Mouse (Mus musculus): ENCODE measurements around the gene Sema6d.

Gene Sema6d

DNA sequence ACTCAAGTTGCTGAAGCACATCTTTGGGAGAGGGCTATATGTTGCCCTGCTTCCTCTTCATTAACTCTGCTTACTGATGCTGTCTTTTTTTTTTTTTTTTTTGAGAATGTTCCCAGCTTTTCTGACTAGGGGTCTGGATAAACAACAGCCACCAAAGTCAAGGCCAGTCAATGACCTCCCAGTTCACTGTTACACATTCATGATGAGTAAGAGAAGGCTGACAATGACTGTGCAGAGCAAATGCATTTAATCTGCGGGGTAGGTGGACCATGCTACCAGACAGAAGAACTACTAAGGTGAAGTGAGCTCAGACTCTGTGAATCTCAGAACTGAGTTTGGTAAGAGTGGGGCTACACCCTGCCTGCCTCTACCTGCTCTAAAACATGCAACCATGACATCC, 396.0 kb downstream of the Sema6d start:
- DNase-seq: no peak

DNA sequence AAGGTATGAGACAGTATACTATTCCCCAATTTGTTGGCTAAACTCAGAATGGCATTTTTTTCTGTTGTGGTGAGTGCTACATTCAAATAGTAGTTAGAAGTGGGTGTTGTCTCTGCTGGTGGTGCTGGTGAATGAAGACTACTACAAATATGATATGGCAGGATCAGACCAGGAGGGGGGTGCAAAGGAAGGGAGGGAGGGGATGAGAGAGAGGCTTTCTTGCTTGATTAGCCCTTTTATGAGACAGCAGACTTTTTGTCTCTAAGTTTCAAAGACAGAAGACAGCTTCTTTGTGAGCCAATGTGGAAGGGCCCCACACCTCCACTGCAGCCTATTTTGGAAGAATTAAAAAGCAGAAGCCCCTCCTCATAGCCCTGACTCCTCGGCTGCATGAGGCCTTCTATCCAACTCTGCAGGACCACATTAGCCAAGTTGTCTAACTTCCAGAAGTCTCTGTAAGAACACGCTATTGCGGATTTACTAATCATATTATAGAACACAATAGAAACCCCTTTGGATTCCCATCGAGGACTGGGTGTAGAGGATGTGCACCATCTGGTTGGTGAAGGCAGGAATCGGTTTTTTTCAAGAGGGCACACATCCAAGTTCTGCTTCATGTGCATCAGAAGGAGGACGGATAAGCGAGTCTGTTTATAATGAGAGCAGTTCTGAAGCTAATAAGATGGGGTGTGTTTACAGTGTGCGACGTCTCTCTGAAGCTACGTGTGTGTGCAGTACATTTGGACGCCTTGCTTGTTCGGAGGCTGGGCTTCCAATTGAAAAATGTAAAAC, 400.4 kb downstream of the Sema6d start:
- peak; percentile 55 to 63 for DNase-seq

DNA sequence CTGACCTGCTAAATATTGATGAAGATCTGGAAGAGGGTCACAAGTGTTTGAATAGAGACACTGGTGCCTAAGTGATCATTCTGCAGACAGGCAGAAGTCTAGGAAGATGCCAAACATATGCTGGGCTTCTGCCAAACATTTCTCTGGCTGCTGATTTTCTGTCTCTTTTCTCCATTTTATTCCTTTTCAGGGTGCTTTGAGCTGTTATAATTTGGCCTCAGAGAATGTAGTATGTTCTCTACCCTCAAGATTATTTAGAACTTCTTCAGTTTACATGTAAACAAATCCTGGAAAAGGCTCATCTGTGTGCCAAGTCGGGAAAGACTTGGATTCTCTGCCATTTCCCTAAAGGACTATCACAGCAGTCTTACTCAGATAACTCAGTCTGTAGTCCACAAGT, 406.0 kb downstream of the Sema6d start:
- peak in 1 of 2 experiments; percentile 7 for DNase-seq

DNA sequence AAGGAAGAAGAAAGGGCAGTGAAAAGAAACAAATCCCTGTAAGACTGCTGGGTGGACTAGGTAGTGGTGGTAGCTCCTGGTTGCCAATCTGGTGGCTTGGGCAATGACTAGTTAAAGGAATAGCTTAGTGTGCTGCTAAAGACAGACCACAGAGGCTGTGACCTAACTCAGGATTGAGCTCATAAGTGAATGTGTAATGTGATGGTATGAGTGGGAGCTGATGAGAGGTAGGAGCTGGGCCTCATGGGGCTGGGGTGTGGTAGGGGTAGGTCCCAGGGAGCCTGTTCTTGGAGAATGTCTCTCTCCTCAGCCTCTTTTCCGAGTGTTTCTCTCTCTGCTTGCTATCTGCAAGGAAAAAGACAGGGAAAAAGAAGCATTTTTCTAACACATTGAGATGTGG, 409.9 kb downstream of the Sema6d start:
- DNase-seq: no peak

DNA sequence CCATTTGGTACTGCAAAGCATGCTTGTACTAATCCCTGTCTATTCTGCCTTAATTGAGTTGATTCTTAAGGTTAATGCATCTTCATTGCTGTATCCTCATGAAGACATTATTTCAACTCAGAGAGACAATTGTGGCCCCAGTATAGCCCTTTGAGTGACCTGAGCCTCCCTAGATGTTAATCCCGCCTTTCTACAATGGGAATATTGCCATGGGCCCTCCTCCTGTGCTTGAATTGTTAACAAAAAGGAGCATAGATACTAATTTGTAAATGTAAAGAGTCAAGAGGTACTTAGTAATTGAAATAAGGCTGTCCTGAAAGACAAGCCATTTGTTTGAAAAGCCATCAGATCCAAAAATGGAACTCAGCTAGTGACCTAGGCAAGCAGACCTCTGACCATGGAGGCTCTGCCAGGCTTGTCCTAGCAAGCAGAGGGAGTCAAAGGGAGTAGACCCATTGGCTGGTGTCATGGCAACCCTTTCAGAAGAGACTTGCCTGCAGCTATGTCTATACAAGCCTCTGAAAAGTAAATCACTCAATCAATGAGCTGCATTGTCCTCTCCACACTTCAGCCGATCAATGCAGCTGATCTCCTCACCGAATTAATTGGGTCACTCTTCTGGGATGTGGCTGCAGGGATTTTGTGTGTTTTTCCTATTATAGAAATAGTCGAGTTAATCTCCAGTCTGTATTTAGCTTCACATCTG, 416.2 kb downstream of the Sema6d start:
- DNase-seq: no peak

DNA sequence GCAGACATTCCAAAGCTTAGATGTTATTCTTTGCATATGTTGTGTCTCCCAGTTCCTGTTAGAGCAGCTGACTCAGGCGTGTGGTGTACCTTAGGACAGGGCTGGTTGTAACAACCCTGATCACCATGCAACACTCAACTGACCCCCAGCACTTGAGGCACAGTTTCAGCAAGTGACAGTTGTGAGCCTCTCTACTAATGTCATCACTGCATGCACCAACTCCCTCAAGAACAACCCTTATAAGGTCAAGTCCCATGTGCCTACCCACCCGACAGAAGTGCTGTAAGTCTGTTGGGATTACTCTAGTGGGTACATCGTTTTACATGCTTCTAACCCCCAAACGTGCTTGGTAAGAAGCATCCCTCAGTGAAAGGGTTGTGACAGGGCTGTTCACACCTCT, 418.0 kb downstream of the Sema6d start:
- DNase-seq: no peak

DNA sequence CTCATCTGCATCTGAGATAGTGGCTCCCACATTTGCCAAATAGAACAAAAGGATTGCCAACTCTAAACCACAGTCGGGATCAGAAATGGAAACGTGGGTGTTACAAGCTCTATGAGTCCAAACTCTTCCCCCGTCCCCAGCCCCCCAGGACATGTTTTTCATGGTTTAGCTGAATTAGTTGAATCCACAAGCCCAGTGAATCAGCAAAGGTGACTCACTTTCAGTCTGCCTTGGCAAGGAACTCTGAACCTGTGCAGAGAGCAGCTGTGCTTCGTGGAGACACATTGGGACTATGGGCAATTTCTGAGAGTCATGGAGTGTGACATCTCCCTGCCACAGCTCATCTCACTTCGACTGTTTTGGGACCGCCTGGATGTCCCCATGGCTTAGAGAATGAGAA, 419.7 kb downstream of the Sema6d start:
- DNase-seq: no peak

DNA sequence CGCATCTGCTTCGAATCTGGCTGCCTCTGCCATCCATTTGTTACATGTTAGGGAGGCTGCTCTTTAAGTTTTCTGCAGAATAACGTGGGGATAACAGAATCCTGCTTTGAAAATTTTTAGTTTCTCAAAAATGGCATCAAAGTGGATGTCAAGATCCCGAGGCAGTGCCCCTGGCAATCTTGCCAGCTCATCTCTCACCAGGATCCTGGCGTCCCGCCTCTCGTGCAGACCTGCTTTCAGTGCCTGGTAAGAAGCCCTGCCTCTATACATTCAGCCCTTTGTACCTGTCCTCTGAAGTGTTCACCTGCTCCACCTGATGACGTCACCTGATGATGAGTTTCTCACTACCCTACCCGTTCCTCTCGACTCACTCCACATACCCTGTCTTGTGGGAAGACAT, 422.1 kb downstream of the Sema6d start:
- DNase-seq: no peak

DNA sequence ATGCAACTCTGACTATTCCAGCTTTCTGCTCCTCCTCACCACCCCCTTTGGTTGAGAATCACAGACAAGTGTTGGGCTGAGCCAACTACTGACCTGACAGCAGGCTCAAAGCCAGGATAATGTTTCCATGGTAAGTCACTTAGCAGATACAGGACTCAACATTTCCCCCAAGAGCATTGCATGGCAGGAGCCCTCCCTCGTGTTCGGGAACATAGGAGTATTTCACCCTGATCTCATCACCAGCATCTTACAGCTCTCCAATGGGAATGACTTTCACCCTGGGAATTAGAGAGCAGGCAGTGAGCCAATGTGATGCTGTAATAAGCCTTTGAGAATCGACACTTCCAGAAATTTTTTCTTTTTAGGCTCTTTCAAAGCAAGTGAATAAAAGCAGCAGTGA, 432.7 kb downstream of the Sema6d start:
- peak; percentile 23 to 31 for DNase-seq

DNA sequence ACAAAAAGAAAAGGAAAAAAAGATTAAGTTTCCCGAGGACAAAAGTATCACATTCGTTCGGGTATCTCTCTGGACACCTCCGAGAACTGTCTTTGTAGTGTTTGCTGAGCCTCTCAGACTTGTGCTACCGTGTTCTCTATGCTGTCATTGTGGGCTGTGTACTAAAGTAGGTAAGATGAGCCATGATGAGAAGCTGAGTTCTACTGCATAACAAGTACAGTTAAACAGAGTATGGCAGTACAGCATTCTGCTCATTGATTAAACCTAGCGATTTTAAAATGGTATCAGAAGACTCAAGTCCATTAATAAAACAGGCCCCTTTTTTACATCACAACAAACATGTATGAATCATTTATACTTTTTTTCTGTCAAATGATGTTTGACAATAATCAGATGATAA, 433.9 kb downstream of the Sema6d start:
- DNase-seq: no peak

DNA sequence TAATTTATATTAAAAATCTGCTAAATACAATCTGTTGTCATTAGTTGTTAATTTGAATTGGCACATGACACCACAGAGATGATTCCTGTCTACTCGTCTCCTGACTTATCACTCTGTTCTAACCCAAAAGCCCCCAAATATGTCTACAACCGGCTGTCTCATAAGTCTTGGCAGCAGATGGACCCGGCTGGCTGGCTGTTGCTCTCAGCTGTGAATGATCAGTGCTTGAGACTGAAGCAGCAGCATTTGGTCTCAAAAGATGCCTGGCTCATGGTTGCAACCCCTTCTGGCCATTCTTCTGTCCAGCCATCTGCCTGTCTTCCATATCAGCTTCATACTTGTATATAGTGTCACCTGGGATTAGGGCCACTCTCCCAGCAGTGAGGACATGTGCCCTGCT, 434.4 kb downstream of the Sema6d start:
- DNase-seq: peak; percentile 8 to 53

DNA sequence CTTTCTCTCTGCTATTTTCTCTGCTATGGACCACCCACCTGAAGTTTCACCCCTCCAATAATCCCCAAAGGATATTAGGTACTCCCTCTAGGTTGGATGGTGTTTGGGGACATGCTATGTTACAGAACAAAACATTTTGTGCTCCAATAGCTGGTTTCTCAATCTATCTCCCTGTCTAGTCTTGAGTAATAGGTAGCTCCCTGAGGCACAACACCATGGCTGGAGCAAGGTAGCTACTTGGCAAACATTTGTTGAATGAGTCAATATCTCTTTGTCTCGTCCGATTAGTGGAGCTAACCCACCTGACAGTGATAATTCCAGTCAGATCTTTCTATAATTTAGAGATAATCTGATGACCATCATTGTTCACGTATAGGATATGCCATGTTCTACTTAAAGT, 437.9 kb downstream of the Sema6d start:
- no peak for DNase-seq

DNA sequence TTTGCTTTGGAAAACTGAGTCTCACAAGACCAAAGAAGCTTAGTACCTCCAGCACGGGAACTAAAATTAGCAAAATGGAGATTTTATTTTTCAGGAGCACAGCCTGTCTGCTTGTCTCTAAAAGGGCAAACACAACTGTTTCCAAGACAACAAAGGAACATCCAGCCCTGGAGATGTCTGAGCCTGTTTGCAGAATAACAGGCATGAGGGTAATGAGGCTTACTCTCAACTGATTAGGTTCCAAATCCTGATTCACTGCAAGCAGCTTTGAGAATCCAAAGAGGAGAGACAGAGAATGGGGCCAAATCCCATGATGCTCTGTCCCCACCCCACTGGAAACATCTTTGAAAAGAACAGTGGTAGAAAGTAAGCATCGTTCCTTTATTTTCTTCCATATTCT, 440.7 kb downstream of the Sema6d start:
- DNase-seq: no peak

DNA sequence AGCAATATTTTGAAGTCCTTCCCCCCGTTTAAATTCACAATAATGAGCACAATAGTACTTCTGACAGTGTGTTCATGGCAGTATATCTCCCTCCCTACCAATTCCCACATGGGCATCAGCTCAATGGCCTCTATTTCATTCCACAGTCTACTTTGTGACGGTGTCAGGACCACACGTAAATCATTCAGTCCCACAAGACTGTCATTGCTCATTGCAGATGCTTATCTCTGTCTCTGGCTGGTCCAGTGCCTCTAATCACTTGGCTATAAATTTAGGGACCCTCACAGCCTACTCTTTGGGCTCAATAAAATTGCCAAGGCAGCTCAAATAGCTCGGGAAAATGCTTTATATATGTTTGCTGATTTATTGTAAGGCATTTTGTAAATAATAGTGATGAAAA, 441.3 kb downstream of the Sema6d start:
- no peak for DNase-seq

DNA sequence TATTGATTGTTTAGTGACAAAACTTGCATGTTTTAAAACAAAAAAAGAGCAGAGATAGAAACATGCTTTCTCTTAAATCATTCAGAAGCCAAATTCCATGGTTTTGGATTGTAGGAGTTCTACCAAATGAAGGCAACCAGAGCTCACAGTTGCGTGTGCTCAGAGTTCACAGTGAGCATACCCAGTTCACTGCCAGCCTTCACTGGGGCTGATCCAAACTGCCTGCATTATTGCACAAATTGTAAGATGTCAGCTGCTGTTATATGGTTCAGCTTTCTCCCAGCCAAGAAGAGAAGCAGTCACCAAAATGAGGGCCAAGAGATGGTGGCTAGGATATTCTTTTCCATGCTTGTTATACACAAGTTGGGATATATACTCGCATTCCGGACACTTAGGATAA, 443.1 kb downstream of the Sema6d start:
- no peak for DNase-seq

DNA sequence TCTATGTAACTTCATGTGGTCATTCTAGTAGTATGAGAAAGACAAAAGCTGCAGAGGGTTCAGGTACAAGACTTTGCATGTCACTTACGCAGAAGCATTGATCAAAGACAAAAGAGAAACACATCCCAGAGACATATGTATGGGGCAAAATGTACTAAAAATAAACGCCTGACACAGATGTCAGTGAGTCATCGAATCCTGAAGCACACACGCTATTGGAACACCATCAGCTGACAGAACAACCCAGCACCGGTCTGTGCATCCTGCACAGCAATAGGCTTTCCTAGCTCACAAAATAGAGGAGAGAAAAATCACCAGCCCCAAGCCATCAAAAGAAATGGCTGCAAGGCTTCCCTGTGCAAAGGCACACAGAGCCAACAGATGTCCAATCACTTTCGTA, 443.8 kb downstream of the Sema6d start:
- DNase-seq: no peak

DNA sequence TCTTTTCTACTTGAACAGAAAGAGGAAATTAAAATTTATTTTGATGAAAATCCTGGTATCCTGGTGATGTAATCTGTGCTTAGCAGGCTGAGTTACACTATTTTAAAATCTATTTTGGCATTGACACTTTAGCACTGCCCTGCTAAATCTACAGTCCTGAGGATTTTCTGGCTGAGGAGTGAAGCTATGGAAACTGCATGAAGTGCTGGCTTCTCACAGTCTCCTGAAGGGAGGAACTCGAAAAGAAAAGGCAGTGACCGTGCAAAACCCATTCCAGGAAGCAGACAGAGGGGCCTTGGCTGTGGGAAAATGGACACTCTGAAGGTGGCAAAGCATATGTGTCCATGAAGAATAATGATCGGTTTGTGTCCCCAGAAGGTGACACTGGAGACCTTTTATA, 460.5 kb downstream of the Sema6d start:
- no peak for DNase-seq

DNA sequence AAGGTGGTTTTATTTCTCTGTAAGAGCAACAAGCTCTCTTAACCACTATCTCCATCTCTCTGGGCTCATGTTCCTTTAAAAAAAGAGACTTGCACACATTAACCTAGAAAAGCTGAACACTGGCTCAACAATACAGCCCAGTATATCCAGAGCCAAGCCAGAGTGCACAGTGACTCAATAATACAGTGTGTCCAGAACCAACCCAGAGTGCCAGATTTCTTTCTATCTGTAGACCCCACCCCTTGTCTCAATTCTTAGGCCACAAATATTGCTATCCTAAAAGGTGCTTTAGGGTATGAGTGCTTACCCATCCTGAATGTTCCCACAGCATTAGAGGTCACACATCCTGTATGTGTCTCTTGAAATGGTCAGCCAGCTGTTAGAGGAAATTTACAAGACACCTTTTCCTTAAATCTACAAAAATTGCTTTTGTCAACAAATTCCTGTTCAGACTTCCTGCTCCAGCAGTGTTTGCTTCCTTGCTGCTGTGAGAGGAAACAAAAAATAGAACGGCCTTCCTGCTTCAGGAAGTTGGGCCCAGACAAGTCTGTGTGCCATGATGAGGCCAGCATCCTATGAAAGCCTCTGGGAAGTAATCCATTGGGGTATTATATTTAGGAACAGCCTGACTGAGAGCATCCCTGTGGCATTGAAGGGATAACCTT, 465.1 kb downstream of the Sema6d start:
- DNase-seq: peak; percentile 24 to 48

DNA sequence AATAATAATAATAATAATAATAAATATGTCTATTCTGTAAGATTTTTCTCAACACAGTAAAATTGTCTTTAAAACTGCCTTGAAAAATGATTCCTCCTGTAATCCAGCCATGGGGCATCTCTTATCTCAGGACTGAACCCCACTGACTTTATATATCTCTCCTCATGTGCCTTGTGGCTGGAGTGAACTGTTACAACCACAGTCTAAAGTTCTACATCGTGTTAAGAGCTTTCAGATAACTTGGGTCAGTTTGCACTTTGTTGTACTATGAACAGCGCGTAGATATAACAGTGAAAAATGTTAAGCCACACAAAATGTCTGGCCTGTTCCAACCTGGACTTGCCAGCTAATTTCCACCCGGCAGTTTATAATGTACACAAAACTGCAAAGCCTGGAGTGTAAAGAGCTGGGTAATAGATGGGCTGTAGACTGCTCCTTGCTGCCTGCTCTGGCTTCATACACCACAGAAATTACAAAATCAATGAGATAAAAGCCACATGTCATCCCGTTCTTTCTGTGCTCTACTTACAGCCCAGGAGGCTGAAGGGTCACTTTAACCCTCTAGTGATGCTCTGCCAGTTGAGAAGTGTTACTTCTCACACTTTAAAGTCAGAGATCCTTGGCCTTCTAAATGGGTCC, 467.2 kb downstream of the Sema6d start:
- peak in 1 of 2 experiments; percentile 13 for DNase-seq

DNA sequence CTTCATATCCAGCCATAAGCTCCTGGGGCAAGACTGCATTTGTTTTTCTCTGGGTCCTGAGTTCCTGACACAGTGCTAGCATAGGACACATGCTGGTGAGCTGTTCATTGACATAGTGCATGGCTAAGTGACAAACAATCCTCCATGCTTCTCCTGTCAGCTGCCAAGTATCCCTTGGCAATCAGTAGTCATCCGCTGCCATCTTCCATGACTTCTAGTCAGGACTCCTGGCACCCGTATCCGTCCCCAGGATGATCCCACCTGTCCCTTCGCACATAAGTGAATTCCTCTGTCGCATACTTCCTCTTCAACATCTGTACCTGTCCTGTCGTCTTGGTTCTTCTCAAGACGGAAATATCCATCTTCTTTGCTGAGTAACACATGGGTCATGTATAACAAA, 468.3 kb downstream of the Sema6d start:
- DNase-seq: no peak

DNA sequence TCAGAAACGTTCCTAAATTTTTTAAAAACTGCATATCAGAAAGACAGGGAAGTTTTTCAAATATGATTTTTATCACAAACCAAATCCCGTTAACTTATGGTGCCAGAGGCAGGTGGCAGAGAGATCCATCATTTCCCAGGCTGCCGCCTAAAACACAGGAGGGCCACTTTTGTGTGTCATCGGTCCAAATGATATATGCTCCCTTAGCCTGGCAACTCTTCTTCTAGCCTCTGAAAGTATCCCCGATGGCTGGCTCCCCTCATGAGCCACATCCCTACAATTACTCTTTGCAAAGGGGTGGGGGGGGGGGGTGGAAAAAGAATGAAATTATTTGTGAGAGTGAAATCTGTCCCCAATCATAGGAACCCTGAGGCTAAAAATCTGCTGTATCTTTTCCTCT, 471.9 kb downstream of the Sema6d start:
- DNase-seq: no peak

DNA sequence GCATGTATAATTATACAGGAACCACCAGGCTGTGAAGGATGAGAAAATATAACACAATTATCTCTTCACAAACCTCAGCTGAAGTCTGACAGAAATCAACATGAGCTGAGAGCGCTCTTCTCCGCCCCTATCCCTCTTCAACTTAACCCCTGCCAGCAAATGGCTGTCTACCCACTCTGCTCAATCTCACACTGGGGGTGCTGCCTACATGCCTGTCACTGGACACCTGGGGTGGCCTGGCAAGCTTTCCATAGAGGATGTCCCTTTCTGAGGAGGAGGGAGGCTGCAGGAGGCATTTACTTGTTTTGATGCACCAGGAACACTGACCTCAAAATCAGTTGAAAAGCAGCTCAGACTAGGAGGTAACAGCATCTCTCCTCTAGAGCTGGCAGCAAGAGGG, 472.3 kb downstream of the Sema6d start:
- DNase-seq: no peak

DNA sequence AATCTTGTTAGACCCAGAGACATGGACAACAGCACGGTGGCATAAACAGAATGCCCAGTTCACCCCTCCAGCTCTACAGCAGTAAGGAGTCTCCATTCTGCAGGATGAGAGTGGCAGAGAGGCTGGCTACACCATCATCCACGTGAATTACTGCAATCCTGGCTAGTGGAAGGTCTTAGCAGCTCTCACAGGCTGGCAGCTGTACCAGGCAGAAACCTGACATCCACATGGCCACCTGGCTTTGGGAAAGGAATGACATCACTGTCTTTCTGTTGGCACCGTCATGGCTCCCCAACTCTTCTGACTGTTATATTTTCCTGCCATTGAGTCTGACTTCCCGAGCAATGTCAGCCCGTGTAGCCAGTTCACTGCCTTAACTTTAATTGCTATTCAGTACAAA, 474.0 kb downstream of the Sema6d start:
- no peak for DNase-seq

DNA sequence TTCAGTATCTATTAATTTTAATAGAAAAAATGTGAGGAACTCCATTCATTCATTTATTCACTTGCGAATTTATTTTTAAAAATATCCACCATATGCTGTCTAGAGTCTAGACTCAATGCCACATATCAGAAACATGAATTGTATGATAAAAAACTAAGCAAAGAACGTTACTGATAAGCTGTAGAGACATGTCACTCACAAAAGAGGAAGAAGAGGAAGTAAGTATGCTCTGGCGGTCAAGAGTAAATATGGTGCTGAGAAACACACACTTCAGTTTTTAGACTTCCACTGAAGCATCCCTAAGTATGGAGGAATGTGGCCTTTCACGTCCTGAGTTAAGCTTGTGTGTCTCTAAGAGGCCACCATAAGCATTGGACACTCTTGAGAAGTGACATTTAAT, 484.0 kb downstream of the Sema6d start:
- no peak for DNase-seq
